Mouse (Mus musculus): ENCODE results near the gene Cacna1c. TPM values are rescaled to one million over a fixed set of nuclear protein-coding genes. Genes with fewer than 3 reads are reported as not detected.

The Cacna1c gene
- polyA plus RNA-seq, 1 experiment from 2014 or later: 8.7 TPM

- Histone ChIP-seq H3K9ac (ENCODE audit: low read length) (no peak overlapping the region), H3K27ac (replicated peaks; ENCODE audit: low read depth, low read length) (no peak overlapping the region), H3K4me2 (ENCODE audit: low read depth, severe bottlenecking) (no peak overlapping the region), H3K4me3 (ENCODE audit: low read depth, low read length) (no peak overlapping the region), H3K9me3 (ENCODE audit: control insufficient read depth, low read length) (no peaks in the 10 kb centered on the region), H3K27me3 (ENCODE audit: control insufficient read depth, insufficient read depth, low read length) (no peaks in the 10 kb centered on the region), H3K4me1 (ENCODE audit: control insufficient read depth, insufficient read depth, low read length) (peaks cover 2% of the 10 kb centered on the region; the same call in 1 of the 2 replicates), H3K36me3 (ENCODE audit: control insufficient read depth, insufficient read depth, low read length) (no peaks in the 10 kb centered on the region)
- DNase-seq (ENCODE audit: low spot score) (no peak), ATAC-seq (ENCODE audit: insufficient number of reproducible peaks, low FRiP score, low TSS enrichment, low read depth) (no peak)
- 93% methylated on average over 7 of the region's 7 CpGs for WGBS
Measured at GRCm38 (mm10) chr6:118954988-118955554, 241.1 kb downstream of the Cacna1c start.

GRCm38 (mm10) chr6:118952377-118952776, 243.8 kb downstream of the Cacna1c start:
- Histone ChIP-seq H3K27me3 (ENCODE audit: control insufficient read depth, insufficient read depth, low read length) (no peaks in the 10 kb centered on the region), H3K9me3 (ENCODE audit: control insufficient read depth, low read length) (no peaks in the 10 kb centered on the region), H3K4me2 (ENCODE audit: low read depth, severe bottlenecking) (no peak overlapping the region), H3K9ac (ENCODE audit: low read length) (no peak overlapping the region), H3K4me3 (ENCODE audit: low read depth, low read length) (no peak overlapping the region), H3K36me3 (ENCODE audit: control insufficient read depth, insufficient read depth, low read length) (no peaks in the 10 kb centered on the region), H3K4me1 (ENCODE audit: control insufficient read depth, insufficient read depth, low read length) (peaks cover 8% of the 10 kb centered on the region), H3K27ac (replicated peaks; ENCODE audit: low read depth, low read length) (no peak overlapping the region)
- 88% methylated on average over 9 of the region's 9 CpGs for WGBS
- DNase-seq (ENCODE audit: low spot score) (no peak), ATAC-seq (ENCODE audit: insufficient number of reproducible peaks, low FRiP score, low TSS enrichment, low read depth) (no peak)

- H3K4me2 ChIP-seq (ENCODE audit: low read depth, severe bottlenecking): no peak overlapping the region
- ATAC-seq (ENCODE audit: insufficient number of reproducible peaks, low FRiP score, low TSS enrichment, low read depth) (no peak), DNase-seq (ENCODE audit: low spot score) (no peak)
- no peaks in the 10 kb centered on the region for H3K27me3 ChIP-seq (ENCODE audit: control insufficient read depth, insufficient read depth, low read length)
- no peaks in the 10 kb centered on the region for H3K9me3 ChIP-seq (ENCODE audit: control insufficient read depth, low read length)
- no peak overlapping the region for H3K4me3 ChIP-seq (ENCODE audit: low read depth, low read length)
- WGBS: 64% methylated on average over 13 of the region's 13 CpGs
- H3K36me3 ChIP-seq (ENCODE audit: control insufficient read depth, insufficient read depth, low read length): no peaks in the 10 kb centered on the region
- H3K9ac ChIP-seq (ENCODE audit: low read length): no peak overlapping the region
- H3K27ac ChIP-seq (replicated peaks; ENCODE audit: low read depth, low read length): no peak overlapping the region
- peaks cover 8% of the 10 kb centered on the region for H3K4me1 ChIP-seq (ENCODE audit: control insufficient read depth, insufficient read depth, low read length)
Measured at GRCm38 (mm10) chr6:118950190-118950589, 246.0 kb downstream of the Cacna1c start.

GRCm38 (mm10) chr6:118947286-118947685, 248.9 kb downstream of the Cacna1c start:
- ATAC-seq (ENCODE audit: insufficient number of reproducible peaks, low FRiP score, low TSS enrichment, low read depth) (no peak), DNase-seq (ENCODE audit: low spot score) (no peak)
- WGBS: 72% methylated on average over 8 of the region's 8 CpGs
- Histone ChIP-seq H3K27ac (replicated peaks; ENCODE audit: low read depth, low read length) (no peak overlapping the region), H3K4me1 (ENCODE audit: control insufficient read depth, insufficient read depth, low read length) (peaks cover 8% of the 10 kb centered on the region), H3K36me3 (ENCODE audit: control insufficient read depth, insufficient read depth, low read length) (no peaks in the 10 kb centered on the region), H3K4me2 (ENCODE audit: low read depth, severe bottlenecking) (no peak overlapping the region), H3K4me3 (ENCODE audit: low read depth, low read length) (no peak overlapping the region), H3K9ac (ENCODE audit: low read length) (no peak overlapping the region), H3K27me3 (ENCODE audit: control insufficient read depth, insufficient read depth, low read length) (no peaks in the 10 kb centered on the region), H3K9me3 (ENCODE audit: control insufficient read depth, low read length) (no peaks in the 10 kb centered on the region)

GRCm38 (mm10) chr6:118946660-118947059, 249.6 kb downstream of the Cacna1c start:
- Histone ChIP-seq H3K9ac (ENCODE audit: low read length) (no peak overlapping the region), H3K4me3 (ENCODE audit: low read depth, low read length) (no peak overlapping the region), H3K27ac (replicated peaks; ENCODE audit: low read depth, low read length) (no peak overlapping the region), H3K27me3 (ENCODE audit: control insufficient read depth, insufficient read depth, low read length) (no peaks in the 10 kb centered on the region), H3K4me1 (ENCODE audit: control insufficient read depth, insufficient read depth, low read length) (peaks cover 8% of the 10 kb centered on the region), H3K36me3 (ENCODE audit: control insufficient read depth, insufficient read depth, low read length) (no peaks in the 10 kb centered on the region), H3K9me3 (ENCODE audit: control insufficient read depth, low read length) (no peaks in the 10 kb centered on the region), H3K4me2 (ENCODE audit: low read depth, severe bottlenecking) (no peak overlapping the region)
- DNase-seq (ENCODE audit: low spot score) (no peak), ATAC-seq (ENCODE audit: insufficient number of reproducible peaks, low FRiP score, low TSS enrichment, low read depth) (no peak)
- 87% methylated on average over 6 of the region's 6 CpGs for WGBS

GRCm38 (mm10) chr6:118944093-118944492, 252.1 kb downstream of the Cacna1c start:
- Histone ChIP-seq H3K9me3 (ENCODE audit: control insufficient read depth, low read length) (no peaks in the 10 kb centered on the region), H3K4me3 (ENCODE audit: low read depth, low read length) (no peak overlapping the region), H3K9ac (ENCODE audit: low read length) (no peak overlapping the region), H3K27ac (replicated peaks; ENCODE audit: low read depth, low read length) (no peak overlapping the region), H3K27me3 (ENCODE audit: control insufficient read depth, insufficient read depth, low read length) (no peaks in the 10 kb centered on the region), H3K36me3 (ENCODE audit: control insufficient read depth, insufficient read depth, low read length) (no peaks in the 10 kb centered on the region), H3K4me1 (ENCODE audit: control insufficient read depth, insufficient read depth, low read length) (peaks cover 7% of the 10 kb centered on the region; the same call in 1 of the 2 replicates), H3K4me2 (ENCODE audit: low read depth, severe bottlenecking) (no peak overlapping the region)
- DNase-seq (ENCODE audit: low spot score) (no peak), ATAC-seq (ENCODE audit: insufficient number of reproducible peaks, low FRiP score, low TSS enrichment, low read depth) (no peak)
- 93% methylated on average over 4 of the region's 4 CpGs for WGBS

- 78% methylated on average over 4 of the region's 4 CpGs for WGBS
- Histone ChIP-seq H3K9ac (ENCODE audit: low read length) (no peak overlapping the region), H3K27me3 (ENCODE audit: control insufficient read depth, insufficient read depth, low read length) (no peaks in the 10 kb centered on the region), H3K9me3 (ENCODE audit: control insufficient read depth, low read length) (no peaks in the 10 kb centered on the region), H3K36me3 (ENCODE audit: control insufficient read depth, insufficient read depth, low read length) (no peaks in the 10 kb centered on the region), H3K27ac (replicated peaks; ENCODE audit: low read depth, low read length) (no peak overlapping the region), H3K4me2 (ENCODE audit: low read depth, severe bottlenecking) (no peak overlapping the region), H3K4me3 (ENCODE audit: low read depth, low read length) (no peak overlapping the region), H3K4me1 (ENCODE audit: control insufficient read depth, insufficient read depth, low read length) (0 out of 2 replicates have a peak, but pooled peaks cover 9% of the 10 kb centered on the region)
- ATAC-seq (ENCODE audit: insufficient number of reproducible peaks, low FRiP score, low TSS enrichment, low read depth): no peak
- no peak for DNase-seq (ENCODE audit: low spot score)
Measured at GRCm38 (mm10) chr6:118941816-118942215, 254.4 kb downstream of the Cacna1c start.

GRCm38 (mm10) chr6:118941036-118941435, 255.2 kb downstream of the Cacna1c start:
- H3K36me3 ChIP-seq (ENCODE audit: control insufficient read depth, insufficient read depth, low read length): no peaks in the 10 kb centered on the region
- no peaks in the 10 kb centered on the region for H3K27me3 ChIP-seq (ENCODE audit: control insufficient read depth, insufficient read depth, low read length)
- H3K4me2 ChIP-seq (ENCODE audit: low read depth, severe bottlenecking): no peak overlapping the region
- no peak overlapping the region for H3K4me3 ChIP-seq (ENCODE audit: low read depth, low read length)
- 0 out of 2 replicates have a peak, but pooled peaks cover 9% of the 10 kb centered on the region for H3K4me1 ChIP-seq (ENCODE audit: control insufficient read depth, insufficient read depth, low read length)
- 93% methylated on average over 3 of the region's 3 CpGs for WGBS
- ATAC-seq (ENCODE audit: insufficient number of reproducible peaks, low FRiP score, low TSS enrichment, low read depth): no peak
- DNase-seq (ENCODE audit: low spot score): no peak
- no peak overlapping the region for H3K9ac ChIP-seq (ENCODE audit: low read length)
- H3K9me3 ChIP-seq (ENCODE audit: control insufficient read depth, low read length): no peaks in the 10 kb centered on the region
- no peak overlapping the region for H3K27ac ChIP-seq (replicated peaks; ENCODE audit: low read depth, low read length)

GRCm38 (mm10) chr6:118939626-118940025, 256.6 kb downstream of the Cacna1c start:
- no peak overlapping the region for H3K9ac ChIP-seq (ENCODE audit: low read length)
- H3K27me3 ChIP-seq (ENCODE audit: control insufficient read depth, insufficient read depth, low read length): no peaks in the 10 kb centered on the region
- WGBS: 92% methylated on average over 8 of the region's 8 CpGs
- H3K4me2 ChIP-seq (ENCODE audit: low read depth, severe bottlenecking): no peak overlapping the region
- H3K36me3 ChIP-seq (ENCODE audit: control insufficient read depth, insufficient read depth, low read length): no peaks in the 10 kb centered on the region
- H3K9me3 ChIP-seq (ENCODE audit: control insufficient read depth, low read length): no peaks in the 10 kb centered on the region
- no peak overlapping the region for H3K27ac ChIP-seq (replicated peaks; ENCODE audit: low read depth, low read length)
- no peak for DNase-seq (ENCODE audit: low spot score)
- ATAC-seq (ENCODE audit: insufficient number of reproducible peaks, low FRiP score, low TSS enrichment, low read depth): no peak
- H3K4me3 ChIP-seq (ENCODE audit: low read depth, low read length): no peak overlapping the region
- peaks cover 10% of the 10 kb centered on the region for H3K4me1 ChIP-seq (ENCODE audit: control insufficient read depth, insufficient read depth, low read length)

Data from limb, embryonic 11.5 days (tissue).